Mouse (Mus musculus): ENCODE measurements around the gene Hipk4. TPM values are rescaled to one million over a fixed set of nuclear protein-coding genes. Genes with fewer than 3 reads are reported as not detected.
"Not testable (repeated sequence)": the region's sequence is repeated elsewhere in the genome, so short reads cannot be mapped to it uniquely, and the experiment has no call there.

Gene Hipk4
- polyA plus RNA-seq, 1 experiment from 2014 or later: 0.35 TPM

- H3K4me3 ChIP-seq (replicated peaks): peak within 1 kb of the TSS; percentile 78
- H3K4me1 ChIP-seq (replicated peaks): peaks cover 34% of the 10 kb centered on the region
- H3K27ac ChIP-seq: peak within 1 kb of the TSS; percentile 99
- peak within 1 kb of the TSS; percentile 86 for H3K9ac ChIP-seq
- peak; percentile 90 for ATAC-seq
- peaks cover 6% of the 10 kb centered on the region; the same call in 1 of the 2 replicates for H3K36me3 ChIP-seq
- H3K27me3 ChIP-seq (replicated peaks): no peaks in the 10 kb centered on the region
- under 1% methylated on average over 77 of the region's 80 CpGs for WGBS
- H3K9me3 ChIP-seq: no peaks in the 10 kb centered on the region
- H3K4me2 ChIP-seq (replicated peaks): peak within 1 kb of the TSS; percentile 71
These were observed 36.0 kb upstream of the Hipk4 start, which contains the start of gene Sertad1 for GRCm38 (mm10) chr7:27486770-27487697. TSS of gene Sertad1 (plus strand) at chr7:27486910.

- Histone ChIP-seq H3K27ac (peak overlapping the region; percentile 99), H3K9ac (peak overlapping the region; percentile 86), H3K4me2 (replicated peaks) (peak overlapping the region; percentile 71), H3K27me3 (replicated peaks) (no peaks in the 10 kb centered on the region), H3K4me3 (replicated peaks) (peak overlapping the region; percentile 78), H3K4me1 (replicated peaks) (peaks cover 36% of the 10 kb centered on the region), H3K36me3 (peaks cover 6% of the 10 kb centered on the region; the same call in 1 of the 2 replicates), H3K9me3 (no peaks in the 10 kb centered on the region)
- ATAC-seq: no peak
- 1% methylated on average over 13 of the region's 13 CpGs for WGBS
These were observed 35.3 kb upstream of the Hipk4 start for GRCm38 (mm10) chr7:27487740-27488268.

- Histone ChIP-seq H3K27ac (peak overlapping the region; percentile 90), H3K4me2 (replicated peaks) (no peak overlapping the region)
- 91% methylated on average over 25 of the region's 25 CpGs for WGBS
These were observed 33.7 kb upstream of the Hipk4 start for GRCm38 (mm10) chr7:27489270-27489869.

GRCm38 (mm10) chr7:27490227-27490542 lies 32.9 kb upstream of the Hipk4 start:
- Histone ChIP-seq H3K27ac (peak overlapping the region; percentile 90), H3K36me3 (peaks cover 6% of the 10 kb centered on the region; the same call in 1 of the 2 replicates), H3K9me3 (no peaks in the 10 kb centered on the region), H3K9ac (peak overlapping the region; percentile 42), H3K4me3 (replicated peaks) (peak overlapping the region; percentile 36), H3K4me1 (replicated peaks) (peaks cover 40% of the 10 kb centered on the region), H3K27me3 (replicated peaks) (no peaks in the 10 kb centered on the region), H3K4me2 (replicated peaks) (peak overlapping the region; percentile 65)
- ATAC-seq: no peak
- 20% methylated on average over 4 of the region's 4 CpGs for WGBS

More at GRCm38 (mm10) chr7:27489270-27489869, 33.7 kb upstream of the Hipk4 start:
- peaks cover 6% of the 10 kb centered on the region; the same call in 1 of the 2 replicates for H3K36me3 ChIP-seq
- no peaks in the 10 kb centered on the region for H3K27me3 ChIP-seq (replicated peaks)
- no peak overlapping the region for H3K4me3 ChIP-seq (replicated peaks)
- no peak overlapping the region for H3K9ac ChIP-seq
- peaks cover 40% of the 10 kb centered on the region for H3K4me1 ChIP-seq (replicated peaks)
- H3K9me3 ChIP-seq: no peaks in the 10 kb centered on the region
- ATAC-seq: no peak

GRCm38 (mm10) chr7:27490543-27491329 lies 32.3 kb upstream of the Hipk4 start:
- H3K4me1 ChIP-seq (replicated peaks): peaks cover 37% of the 10 kb centered on the region
- WGBS: under 1% methylated on average over 33 of the region's 33 CpGs
- peak overlapping the region; percentile 90 for H3K27ac ChIP-seq
- ATAC-seq: peak; percentile 86
- H3K9ac ChIP-seq: peak overlapping the region; percentile 42
- H3K27me3 ChIP-seq (replicated peaks): no peaks in the 10 kb centered on the region
- peak overlapping the region; percentile 65 for H3K4me2 ChIP-seq (replicated peaks)
- H3K36me3 ChIP-seq: peaks cover 6% of the 10 kb centered on the region; the same call in 1 of the 2 replicates
- H3K4me3 ChIP-seq (replicated peaks): peak overlapping the region; percentile 36
- H3K9me3 ChIP-seq: no peaks in the 10 kb centered on the region

- peaks cover 36% of the 10 kb centered on the region for H3K4me1 ChIP-seq (replicated peaks)
- no peak overlapping the region for H3K4me2 ChIP-seq (replicated peaks)
- H3K27ac ChIP-seq: peak overlapping the region; percentile 90
- ATAC-seq: no peak
- peaks cover 6% of the 10 kb centered on the region; the same call in 1 of the 2 replicates for H3K36me3 ChIP-seq
- WGBS: 55% methylated on average over 7 of the region's 7 CpGs
- no peak overlapping the region for H3K4me3 ChIP-seq (replicated peaks)
- H3K9me3 ChIP-seq: no peaks in the 10 kb centered on the region
- H3K9ac ChIP-seq: 0 out of 2 replicates have a peak overlapping the region, but pooled peaks have one; percentile 21
- no peaks in the 10 kb centered on the region for H3K27me3 ChIP-seq (replicated peaks)
These were observed 31.2 kb upstream of the Hipk4 start for GRCm38 (mm10) chr7:27491856-27492255.

GRCm38 (mm10) chr7:27493022-27493421 lies 30.0 kb upstream of the Hipk4 start:
- Histone ChIP-seq H3K4me2 (replicated peaks) (no peak overlapping the region), H3K27me3 (replicated peaks) (no peaks in the 10 kb centered on the region), H3K4me1 (replicated peaks) (peaks cover 34% of the 10 kb centered on the region), H3K36me3 (peaks cover 6% of the 10 kb centered on the region; the same call in 1 of the 2 replicates), H3K9ac (no peak overlapping the region), H3K9me3 (no peaks in the 10 kb centered on the region), H3K4me3 (replicated peaks) (no peak overlapping the region), H3K27ac (no peak overlapping the region)
- ATAC-seq: no peak
- WGBS: 61% methylated on average over 3 of the region's 3 CpGs

- WGBS: 69% methylated on average over 5 of the region's 5 CpGs
- Histone ChIP-seq H3K9ac (no peak overlapping the region), H3K27ac (no peak overlapping the region), H3K9me3 (no peaks in the 10 kb centered on the region), H3K4me2 (replicated peaks) (no peak overlapping the region), H3K4me3 (replicated peaks) (no peak overlapping the region), H3K36me3 (peaks cover 6% of the 10 kb centered on the region; the same call in 1 of the 2 replicates), H3K4me1 (replicated peaks) (peaks cover 30% of the 10 kb centered on the region), H3K27me3 (replicated peaks) (no peaks in the 10 kb centered on the region)
- no peak for ATAC-seq
These were observed 29.6 kb upstream of the Hipk4 start for GRCm38 (mm10) chr7:27493450-27493849.

- H3K9ac ChIP-seq; H3K27ac ChIP-seq; H3K4me2 ChIP-seq (replicated peaks); H3K27me3 ChIP-seq (replicated peaks); ATAC-seq; H3K4me3 ChIP-seq (replicated peaks); H3K36me3 ChIP-seq; H3K9me3 ChIP-seq: not testable (repeated sequence)
- peaks cover 21% of the 10 kb centered on the region for H3K4me1 ChIP-seq (replicated peaks)
- 87% methylated on average over 9 of the region's 9 CpGs for WGBS
These were observed 28.3 kb upstream of the Hipk4 start for GRCm38 (mm10) chr7:27494659-27495367.

GRCm38 (mm10) chr7:27499036-27499435 lies 24.0 kb upstream of the Hipk4 start, which contains the start of gene Prx:
TSS of gene Prx (plus strand) at chr7:27499324.
- Histone ChIP-seq H3K9me3 (no peaks in the 10 kb centered on the region), H3K4me2 (replicated peaks) (no peak within 1 kb of the TSS), H3K27ac (no peak within 1 kb of the TSS), H3K36me3 (no peaks in the 10 kb centered on the region), H3K4me1 (replicated peaks) (0 out of 2 replicates have a peak, but pooled peaks cover 3% of the 10 kb centered on the region), H3K9ac (no peak within 1 kb of the TSS), H3K4me3 (replicated peaks) (no peak within 1 kb of the TSS), H3K27me3 (replicated peaks) (no peaks in the 10 kb centered on the region)
- 45% methylated on average over 3 of the region's 3 CpGs for WGBS
- no peak for ATAC-seq

GRCm38 (mm10) chr7:27501620-27502019 lies 21.4 kb upstream of the Hipk4 start:
- H3K9ac ChIP-seq: no peak overlapping the region
- 49% methylated on average over 4 of the region's 4 CpGs for WGBS
- H3K4me2 ChIP-seq (replicated peaks): no peak overlapping the region
- no peak overlapping the region; the same call in 1 of the 2 replicates for H3K27ac ChIP-seq
- no peaks in the 10 kb centered on the region for H3K9me3 ChIP-seq
- peaks cover 4% of the 10 kb centered on the region for H3K4me1 ChIP-seq (replicated peaks)
- no peaks in the 10 kb centered on the region for H3K36me3 ChIP-seq
- no peak for ATAC-seq
- H3K4me3 ChIP-seq (replicated peaks): no peak overlapping the region
- H3K27me3 ChIP-seq (replicated peaks): no peaks in the 10 kb centered on the region

Data from intestine, embryonic 15.5 days (tissue).